Mouse (Mus musculus) G1E (cell line): ENCODE data around the gene Sh3pxd2b.

Source experiments
- CTCF ChIP-seq: IDR thresholded peaks from 2 replicates; pipeline ENCODE4 v1.5.1; 2012; ENCODE audit warnings: low read depth, low read length, inconsistent platforms, mixed read lengths
- GATA1 ChIP-seq: IDR thresholded peaks from 2 replicates; pipeline ENCODE4 v1.6.1; 2012; ENCODE audit warnings: borderline replicate concordance, low read length, inconsistent platforms, mixed read lengths
- GATA2 ChIP-seq: IDR thresholded peaks from 2 replicates; pipeline ENCODE4 v1.6.1; 2012; ENCODE audit warnings: low read depth, low read length, inconsistent platforms, borderline replicate concordance
- TAL1 ChIP-seq: conservative IDR thresholded peaks from 2 replicates; pipeline ENCODE4 v1.6.1; 2012; ENCODE audit warnings: low read depth, low read length, inconsistent platforms, mixed read lengths

DNA sequence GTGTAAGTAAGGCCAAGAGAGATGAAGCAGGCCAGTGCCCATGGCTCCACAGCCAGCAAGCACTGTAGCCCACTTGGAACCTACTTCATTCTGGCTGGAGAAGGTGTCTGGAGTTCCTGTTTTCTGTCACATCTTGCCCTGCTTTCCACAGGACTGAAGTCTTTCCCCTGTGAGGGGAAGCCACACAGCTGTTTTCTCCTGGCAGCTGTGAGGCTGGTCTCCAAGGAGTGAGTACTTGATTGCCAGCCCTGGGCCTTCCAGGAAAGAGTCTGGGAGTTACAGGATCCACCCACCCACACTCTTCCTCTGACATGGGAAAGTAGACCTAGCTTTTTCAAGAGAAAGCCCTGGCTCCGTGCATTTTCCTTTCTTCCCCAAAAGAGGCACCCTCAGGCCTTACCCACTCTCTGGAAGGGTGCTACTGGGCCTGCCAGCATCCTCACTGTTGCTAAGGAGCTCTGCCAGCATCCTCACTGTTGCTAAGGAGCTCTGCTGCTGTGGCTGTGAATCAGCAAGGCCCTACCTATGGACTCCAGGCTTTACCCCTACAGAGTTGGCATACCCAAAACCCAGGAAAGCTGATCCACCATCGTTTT, 44.7 kb upstream of the Sh3pxd2b start:
- TF ChIP-seq CTCF (no peak), GATA1 (no peak), GATA2 (no peak), TAL1 (no peak)
